Mouse (Mus musculus) cerebellum, postnatal 4 days (tissue): ENCODE data around the gene Atp8a2.
A peak's percentile ranks its signal among the peaks of the same experiment; 100 is the strongest.

ENCODE experiments used
- DNase-seq, 2 experiments: peaks; one replicate each; pipeline ENCODE4 v3.0.0; 2022; ENCODE audit warnings: low spot score in 2 of 2, mixed read lengths in 1 of 2

Gene Atp8a2

GRCm38 (mm10) chr14:59607021-59607420, 590.0 kb downstream of the Atp8a2 start:
- DNase-seq: no peak

DNA sequence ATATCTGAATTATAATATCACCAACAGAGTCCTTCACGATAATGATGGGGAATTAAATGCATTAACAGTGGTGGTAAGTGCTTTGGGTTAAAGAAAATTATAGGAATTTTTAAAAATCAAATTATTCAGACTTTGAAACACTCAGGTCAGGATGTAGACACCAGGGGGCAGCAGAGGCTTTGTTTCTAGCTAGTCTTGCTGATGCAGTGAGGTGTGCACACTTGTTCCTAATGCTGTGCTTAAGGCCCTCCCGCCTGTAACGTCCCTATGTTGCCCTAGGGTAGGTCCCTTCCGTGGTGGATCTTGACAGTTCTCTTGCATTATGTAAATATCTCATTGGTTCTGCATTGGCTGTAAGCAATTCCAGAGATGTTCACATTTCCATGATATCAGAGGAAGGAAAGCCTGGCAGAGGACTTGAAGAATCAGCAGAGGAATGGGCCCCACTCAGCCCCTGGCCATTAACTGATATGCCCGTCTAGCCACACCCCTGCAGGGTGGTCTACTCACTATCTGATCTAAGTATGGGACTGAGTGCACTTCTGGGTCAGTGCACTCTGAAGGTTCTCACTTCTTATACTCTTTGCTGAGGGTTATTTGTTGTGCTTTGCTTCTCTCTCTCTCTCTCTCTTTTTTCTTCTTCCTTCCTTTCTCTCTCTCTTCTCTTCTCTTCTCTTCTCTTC, 591.2 kb downstream of the Atp8a2 start:
- peak; percentile 65 to 75 for DNase-seq

DNA sequence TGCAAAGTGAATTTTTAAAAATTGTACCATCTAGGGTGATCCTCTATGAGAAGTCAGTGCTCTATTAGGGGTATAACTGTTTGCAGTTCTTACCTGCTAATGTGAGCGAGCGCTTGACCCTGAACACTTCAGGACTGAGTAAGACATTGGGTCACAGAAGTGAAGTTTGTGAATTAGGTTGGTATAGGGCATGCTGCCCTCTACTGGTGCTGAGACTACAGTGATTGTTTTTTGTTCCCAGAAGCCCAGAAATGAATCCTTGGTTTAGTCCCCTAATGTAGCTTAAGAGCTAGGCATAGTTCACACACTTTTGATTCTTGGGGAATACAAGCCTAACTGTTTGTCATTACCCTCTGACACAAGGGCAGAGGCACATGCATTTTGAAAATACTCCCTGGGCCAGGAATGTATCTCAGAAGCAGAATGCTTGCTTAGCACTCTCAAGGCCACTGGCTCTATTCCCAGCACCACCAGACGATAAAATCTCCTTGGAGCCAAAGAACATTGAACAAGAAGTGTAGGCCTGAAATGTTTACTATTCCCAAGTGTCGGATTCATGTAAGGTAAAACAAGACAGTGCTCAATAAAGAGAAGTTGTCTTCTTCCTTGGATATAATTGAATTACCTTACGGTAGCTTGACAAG, 592.9 kb downstream of the Atp8a2 start:
- no peak for DNase-seq

DNA sequence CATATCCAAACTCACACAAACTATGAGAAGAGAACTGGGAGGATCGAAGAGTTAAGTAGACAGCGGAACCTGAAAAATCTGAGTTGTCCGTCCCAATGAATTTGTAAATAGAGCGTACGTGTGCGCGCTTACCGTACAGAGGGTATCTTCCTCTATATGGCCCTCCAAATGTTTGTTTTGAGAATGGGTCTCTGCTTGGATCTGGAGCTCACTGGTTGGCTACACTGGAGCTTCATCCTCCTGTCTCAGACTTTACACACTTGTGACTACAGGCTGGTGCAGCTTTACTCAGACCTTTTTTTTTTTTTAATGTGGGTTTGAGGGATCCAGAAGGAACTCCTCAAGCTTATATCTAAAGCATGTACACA, 598.7 kb downstream of the Atp8a2 start:
- no peak for DNase-seq

DNA sequence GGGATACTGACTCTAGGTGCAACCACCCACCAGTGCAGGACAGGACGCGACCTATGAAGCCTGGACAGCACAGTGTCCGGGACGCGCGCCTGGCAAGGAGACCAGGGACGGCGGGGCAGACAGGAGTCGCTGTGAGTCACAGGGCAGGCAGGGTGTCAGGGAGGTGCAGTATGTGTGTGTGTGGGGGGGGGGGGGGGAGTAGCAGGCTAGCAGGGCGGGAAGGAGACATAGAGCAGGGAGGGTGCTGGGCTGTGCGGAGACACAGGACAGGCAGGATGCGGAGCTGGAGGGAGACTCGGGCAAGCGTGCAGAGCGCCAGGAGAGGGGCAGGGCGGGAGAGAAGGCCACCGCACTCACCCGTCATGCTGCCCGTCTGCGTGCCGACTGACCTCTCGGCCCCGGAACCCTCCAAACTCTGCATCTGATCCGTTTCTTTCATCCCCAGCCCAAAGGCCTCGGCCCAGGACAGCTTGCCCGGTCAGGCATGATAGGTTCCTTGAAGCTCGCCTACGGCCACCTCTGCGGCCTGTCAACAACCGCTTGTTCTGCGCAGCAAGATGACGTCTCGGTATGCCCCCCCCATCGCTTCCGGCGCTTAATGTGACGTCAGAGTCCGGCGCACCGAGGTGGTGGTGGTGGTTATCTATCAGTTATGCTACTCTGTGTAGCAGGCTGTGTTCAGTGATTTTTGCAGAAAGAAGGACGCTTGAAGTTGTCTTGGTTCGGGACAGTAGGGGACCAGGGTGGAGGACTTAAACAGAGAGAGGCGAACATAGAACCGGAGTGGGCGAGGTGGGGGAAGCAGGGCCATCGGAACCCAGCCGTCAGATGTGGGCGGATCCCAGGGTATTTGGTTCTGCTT, 599.4 kb downstream of the Atp8a2 start, which contains the start of gene Cdadc1:
Gene Cdadc1 (minus strand): TSS at position 562 of the 862 bp plus-strand sequence.
- peak; percentile 99 for DNase-seq

- DNase-seq: no peak
Observed at GRCm38 (mm10) chr14:59594988-59595387, 602.0 kb downstream of the Atp8a2 start.

- DNase-seq: no peak
Observed at GRCm38 (mm10) chr14:59592593-59592992, 604.4 kb downstream of the Atp8a2 start.

DNA sequence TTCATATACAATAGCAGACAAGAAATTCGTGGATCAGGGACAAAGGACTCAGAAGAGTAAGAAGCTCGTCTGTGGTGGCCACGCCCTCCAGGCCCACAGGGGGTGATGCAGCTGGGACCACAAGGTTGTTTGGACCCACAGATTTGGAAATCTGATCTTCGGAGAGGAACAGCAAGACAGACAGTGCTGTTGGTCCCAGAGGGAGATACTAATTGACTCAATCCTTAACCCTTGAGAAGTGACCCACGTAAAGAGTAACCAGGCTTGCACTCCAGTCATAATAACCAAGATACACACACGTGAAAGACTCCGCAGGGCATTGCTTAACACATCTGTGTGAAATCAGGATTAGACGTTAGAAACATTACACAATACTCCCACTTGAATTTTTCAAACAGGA, 605.1 kb downstream of the Atp8a2 start:
- DNase-seq: no peak

DNA sequence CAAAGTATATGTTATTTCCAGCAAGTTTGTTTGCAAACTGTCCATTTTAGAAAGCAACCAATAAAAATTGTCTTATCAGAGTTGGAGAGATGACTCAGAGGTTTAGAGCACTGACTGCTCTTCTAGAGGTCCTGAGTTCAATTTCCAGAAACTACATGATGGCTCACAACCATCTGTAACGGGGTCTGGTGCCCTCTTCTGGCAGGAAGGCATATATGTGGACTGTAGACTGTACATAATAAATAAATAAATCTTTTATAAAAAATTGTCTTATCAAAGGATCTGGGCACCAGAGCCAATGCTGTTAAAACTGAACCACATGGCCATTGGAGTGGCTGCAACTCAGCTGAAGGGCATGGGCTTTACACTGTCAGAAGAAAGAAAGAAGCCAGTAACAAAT, 606.4 kb downstream of the Atp8a2 start:
- no peak for DNase-seq
